Mouse (Mus musculus) brain, adult 10 weeks (tissue): Measurements from ENCODE around the gene E2f8. TPM values are rescaled to one million over a fixed set of nuclear protein-coding genes. Genes with fewer than 3 reads are reported as not detected.

ENCODE experiments used
- polyA plus RNA-seq: library from polyadenylated mRNA; stranded (reverse); fragments of 350-450 nt; fragmentation: Illumina TruSeq; extraction: RNeasy Lipid Tissue Mini Kit (QIAGEN cat#74804); gene quantifications from one replicate; pipeline ENCODE4 v1.2.3, GENCODE M21; 2015; ENCODE audit warnings: low read depth, low replicate concordance

Gene E2f8
- polyA plus RNA-seq = 0.15 TPM

GRCm38 (mm10) chr7:48881486-48881885 lies at the start of gene E2f8:
E2f8 (minus strand) TSS chr7:48881596.

GRCm38 (mm10) chr7:48908521-48909341 lies 27.3 kb upstream of the E2f8 start, which contains the start of gene Nav2:
Nav2 (plus strand) TSS chr7:48908716.

DNA sequence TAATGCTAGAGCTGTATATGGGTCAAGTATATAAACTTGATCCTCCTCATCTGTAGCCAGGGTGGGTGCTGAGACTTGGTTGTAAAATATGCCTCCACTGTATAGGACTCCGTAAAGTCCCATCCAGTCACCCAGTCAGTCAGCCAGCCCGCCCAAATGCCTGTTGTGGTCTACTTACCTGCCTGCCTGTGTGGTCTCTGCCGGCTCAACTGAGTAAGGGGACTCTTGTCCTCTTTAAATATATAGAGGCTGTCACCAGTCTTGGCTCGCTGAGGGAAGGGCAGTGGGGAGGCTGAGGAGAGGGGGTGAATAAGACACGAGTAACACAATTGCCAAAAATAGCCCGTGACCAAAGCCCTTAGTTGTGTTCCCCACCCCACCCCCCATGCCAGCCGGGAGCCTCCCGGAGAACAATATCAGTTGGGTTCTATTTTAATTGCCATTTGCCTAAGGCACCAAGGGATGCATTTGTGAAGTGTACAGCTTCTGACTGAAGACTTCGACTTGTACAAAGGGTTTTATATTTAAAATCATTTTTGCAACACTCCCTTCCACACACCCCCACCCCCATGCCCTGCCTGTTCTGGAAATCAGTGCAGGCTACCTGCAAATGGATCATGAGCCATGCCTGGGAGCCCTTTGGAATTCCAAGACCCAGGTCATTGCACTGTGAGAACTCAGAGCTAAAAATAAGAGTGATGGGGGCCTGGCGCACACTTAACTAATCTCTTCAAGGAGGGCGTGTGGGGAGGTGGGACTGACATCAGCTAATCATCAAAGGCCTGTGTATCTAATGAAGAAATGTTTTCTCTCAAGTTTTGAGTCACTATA lies 33.4 kb downstream of the E2f8 start, which contains the start of gene Csrp3:
TSS of gene Csrp3 (minus strand) at position 214 of the 831 bp plus-strand sequence.

Other genes starting within 250 kb of the E2f8 start
- gene Mrgprb3, start 237.8 kb downstream of the E2f8 start, polyA plus RNA-seq = not detected
- gene Zdhhc13, start 92.6 kb downstream of the E2f8 start, polyA plus RNA-seq = 24.6 TPM
- gene Csrp3, start 33.6 kb downstream of the E2f8 start, polyA plus RNA-seq = not detected
- 14.5 TPM for gene Nav2, start 27.1 kb upstream of the E2f8 start, polyA plus RNA-seq